Mouse (Mus musculus) bone marrow, adult 2 months (tissue): ENCODE data around the gene Cytip. TPM values are rescaled to one million over a fixed set of nuclear protein-coding genes. Genes with fewer than 3 reads are reported as not detected.

Source experiments
- H3K27ac ChIP-seq: fragments of 200-500 bp; 2 replicates; pipeline ENCODE4 v1.5.1; 2012; ENCODE audit warnings: low read depth, mild to moderate bottlenecking, control low read depth, inconsistent platforms, low read length; ENCODE audit not compliant: control insufficient read depth, poor library complexity, insufficient read depth
- H3K4me1 ChIP-seq: fragments of 200-500 bp; 2 replicates; pipeline ENCODE4 v1.6.1; 2011; ENCODE audit warnings: low read length; ENCODE audit not compliant: control insufficient read depth, insufficient read depth
- H3K4me3 ChIP-seq: fragments of 200-500 bp; replicated peaks from 2 replicates; pipeline ENCODE3; 2011; ENCODE audit warnings: mild to moderate bottlenecking, low read depth, low read length, control low read depth; ENCODE audit not compliant: control insufficient read depth
- CTCF ChIP-seq: fragments of 200-500 bp; IDR thresholded peaks from 2 replicates; pipeline ENCODE4 v1.5.1; 2011; ENCODE audit warnings: low read length, control low read depth; ENCODE audit not compliant: control insufficient read depth, insufficient read depth
- POLR2A ChIP-seq: fragments of 200-500 bp; IDR thresholded peaks from 2 replicates; pipeline ENCODE4 v1.6.1; 2011; ENCODE audit warnings: low read depth, mild to moderate bottlenecking, control low read depth, low read length, borderline replicate concordance; ENCODE audit not compliant: control insufficient read depth
- WGBS: fragments of 180-500 bp; shearing (Covaris S2); methylation state at CpG from one replicate; pipeline ENCODE4 v1.1.7; 2018; 5-methylcytosine and 5-hydroxymethylcytosine counted together
- polyA plus RNA-seq: library from polyadenylated mRNA; stranded (reverse); fragments of >200 nt; gene quantifications from 2 replicates; pipeline ENCODE4 v1.2.4, GENCODE M21; 2011; ENCODE audit warnings: low replicate concordance; ENCODE audit not compliant: missing spikeins, insufficient read depth, insufficient read length

Cytip gene
- polyA plus RNA-seq, 1 experiment: 17.4 TPM

DNA sequence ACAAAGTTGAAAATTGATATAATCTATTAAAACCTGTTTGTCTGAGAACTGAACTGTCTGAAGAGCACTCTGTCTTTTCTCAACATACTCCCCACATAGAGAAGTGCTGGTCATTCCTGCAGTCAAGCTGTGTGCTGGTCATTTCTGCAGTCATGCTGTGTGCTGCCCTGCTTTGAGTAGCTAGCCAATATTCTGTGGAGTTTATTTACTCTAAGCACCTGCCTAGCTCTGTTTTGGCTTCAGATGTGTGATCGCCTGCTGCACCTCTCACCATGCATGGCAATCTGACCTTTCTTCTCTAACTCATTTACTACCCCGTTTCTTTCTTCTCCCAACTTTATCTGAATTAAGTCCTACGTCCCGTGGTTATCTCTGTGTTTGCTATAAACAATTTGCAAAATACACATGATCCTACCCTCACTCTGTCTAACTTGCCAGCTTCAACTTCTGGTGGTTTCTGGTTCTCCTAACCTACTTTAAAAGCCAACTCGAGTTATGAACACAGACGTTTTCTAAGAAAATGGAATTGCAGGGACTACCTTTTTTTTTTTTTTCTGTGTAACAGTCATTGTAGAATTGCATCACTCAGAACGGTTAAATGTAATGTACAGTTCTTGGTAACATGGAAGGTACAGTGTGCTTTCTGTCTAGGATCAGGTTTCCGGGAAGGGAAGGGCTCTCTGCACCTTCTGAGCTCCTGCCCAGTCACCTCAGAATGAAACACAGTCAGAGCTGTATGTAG is 7.9 kb downstream of the Cytip start:
- Histone ChIP-seq H3K4me3 (no peak overlapping the region), H3K27ac (no peak overlapping the region), H3K4me1 (peaks cover 3% of the 10 kb centered on the region)
- TF ChIP-seq CTCF (no peak), POLR2A (no peak)
- WGBS: 46% methylated on average over 8 of the region's 8 CpGs

DNA sequence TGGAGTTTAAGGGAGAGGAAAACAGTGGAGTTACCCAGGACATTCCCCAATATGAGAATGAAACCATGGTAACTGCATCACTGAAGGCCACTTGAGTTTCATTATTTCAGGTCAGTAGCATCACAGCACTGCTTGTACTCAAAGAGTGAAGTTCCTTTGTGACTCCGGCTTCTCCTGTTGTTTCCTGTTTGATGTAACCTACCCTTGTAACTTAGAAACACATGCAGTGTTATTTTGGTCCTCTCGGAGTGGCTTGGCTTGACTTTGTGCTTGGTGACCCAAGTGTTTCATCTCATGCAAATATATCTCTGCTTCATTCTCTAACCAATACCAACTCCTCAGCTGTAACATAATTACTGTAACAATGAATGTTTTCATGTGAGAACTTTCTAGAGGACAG is 11.1 kb downstream of the Cytip start:
- Histone ChIP-seq H3K27ac (no peak overlapping the region), H3K4me3 (no peak overlapping the region), H3K4me1 (peaks cover 3% of the 10 kb centered on the region)
- TF ChIP-seq POLR2A (no peak), CTCF (no peak)
- 26% methylated on average over 2 of the region's 2 CpGs for WGBS

DNA sequence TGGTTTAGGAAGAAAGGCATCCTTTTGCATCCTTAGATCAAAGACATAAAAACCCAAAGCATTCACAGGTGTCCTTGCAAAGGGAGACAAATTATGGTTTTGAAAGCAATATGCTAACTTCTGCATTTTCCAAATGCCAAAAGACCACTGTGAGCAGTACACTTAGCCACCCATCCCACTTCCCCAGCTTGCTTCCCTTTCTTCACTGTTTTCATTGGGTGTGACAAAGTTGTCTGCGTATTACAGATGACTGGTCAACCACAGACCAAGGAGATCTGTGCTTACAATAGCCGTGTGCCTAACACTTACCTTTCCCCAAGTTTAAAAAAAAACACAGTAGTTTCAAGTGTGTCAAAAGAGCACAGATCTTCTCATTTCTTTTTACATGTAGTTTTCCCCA is 11.7 kb downstream of the Cytip start:
- Histone ChIP-seq H3K4me1 (peaks cover 3% of the 10 kb centered on the region), H3K27ac (no peak overlapping the region), H3K4me3 (no peak overlapping the region)
- no peak for TF ChIP-seq POLR2A
- no peak for TF ChIP-seq CTCF
- WGBS: 3% methylated on average over 2 of the region's 2 CpGs

DNA sequence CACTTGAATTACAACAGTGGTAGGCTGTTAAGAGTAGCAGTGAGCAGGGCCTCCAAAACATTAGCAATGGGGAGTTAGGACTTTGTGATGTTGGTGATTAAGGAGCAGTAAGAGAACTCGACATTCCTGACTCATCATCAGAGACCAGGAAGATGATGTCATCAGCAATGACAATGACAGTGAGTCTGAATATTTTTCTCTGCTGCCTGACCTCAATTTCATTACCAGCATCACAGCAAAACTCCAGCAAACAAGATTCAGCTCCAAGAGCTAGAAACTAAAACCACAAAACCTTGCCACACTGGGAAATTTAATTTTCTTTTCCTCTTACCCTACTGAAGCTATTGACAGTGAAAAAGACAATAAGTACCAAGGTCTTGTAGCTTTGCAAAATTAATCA is 14.6 kb downstream of the Cytip start:
- no peak overlapping the region for H3K4me3 ChIP-seq
- WGBS: 20% methylated on average over 1 of the region's 1 CpGs
- no peaks in the 10 kb centered on the region; the same call in 1 of the 2 replicates for H3K4me1 ChIP-seq
- H3K27ac ChIP-seq: no peak overlapping the region
- TF ChIP-seq POLR2A: no peak
- no peak for TF ChIP-seq CTCF

DNA sequence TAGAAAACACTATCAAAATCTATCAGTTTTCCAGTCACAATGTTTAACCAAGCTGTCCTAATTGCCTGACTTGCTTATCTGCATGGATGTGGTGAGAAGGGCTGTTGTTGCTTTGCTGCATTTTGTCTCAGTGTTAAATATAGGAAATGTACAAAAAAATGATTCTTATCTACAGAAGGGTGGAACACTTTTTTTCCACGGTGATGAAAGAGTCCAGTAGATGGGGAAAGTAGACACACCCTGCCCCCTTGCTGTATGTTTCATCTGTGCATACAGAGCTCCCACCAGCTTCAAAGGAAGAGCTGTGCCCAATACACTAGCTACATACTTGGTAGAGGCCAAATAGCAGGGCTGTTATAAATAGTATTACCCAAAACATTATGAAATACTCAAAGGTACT is 16.3 kb downstream of the Cytip start:
- H3K4me3 ChIP-seq: no peak overlapping the region
- 3% methylated on average over 1 of the region's 1 CpGs for WGBS
- TF ChIP-seq CTCF (no peak), POLR2A (no peak)
- H3K4me1 ChIP-seq: no peaks in the 10 kb centered on the region; the same call in 1 of the 2 replicates
- H3K27ac ChIP-seq: no peak overlapping the region

DNA sequence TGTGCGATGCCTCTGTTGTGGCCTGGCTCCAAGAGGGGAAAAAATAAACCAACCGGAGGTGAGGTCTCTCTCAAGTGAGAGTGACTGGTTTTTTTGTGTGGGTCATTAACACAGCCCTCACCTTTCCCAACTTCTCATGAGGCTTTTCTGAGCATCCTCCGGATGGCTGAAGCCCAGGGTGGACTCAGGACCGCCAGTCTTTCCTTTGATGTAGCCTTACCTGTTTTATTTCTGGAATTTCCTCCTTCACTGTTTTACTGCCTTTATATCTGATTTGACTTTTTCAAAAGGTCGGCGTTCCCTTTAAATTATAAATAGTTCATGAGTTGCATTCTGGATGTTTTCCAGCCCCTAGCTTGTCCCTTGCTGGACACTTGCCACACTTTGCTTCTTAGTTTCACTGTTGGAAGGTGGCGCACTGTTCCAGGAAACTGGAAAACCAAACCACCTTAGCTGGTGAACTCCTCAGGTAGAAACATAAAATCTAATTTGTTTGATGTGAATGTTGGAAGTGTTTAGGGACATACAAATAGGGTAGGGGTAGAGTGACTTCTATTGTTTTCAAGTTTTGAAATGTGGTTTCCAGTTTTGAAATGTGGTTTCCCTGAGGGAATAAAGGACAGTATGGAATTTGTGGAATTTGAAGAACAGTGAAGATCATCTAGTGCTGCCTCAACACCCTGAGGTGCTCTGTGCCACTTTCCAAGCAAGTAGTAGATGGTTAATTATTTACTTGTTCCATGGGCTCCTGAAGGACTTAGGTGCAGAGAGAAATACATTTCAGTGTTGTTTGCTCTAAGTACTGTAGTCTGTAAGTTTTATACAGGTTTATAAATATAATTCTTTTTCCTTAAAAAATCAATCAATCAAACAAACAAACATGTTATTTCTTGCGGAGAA is 19.7 kb downstream of the Cytip start:
- WGBS: 76% methylated on average over 8 of the region's 8 CpGs
- TF ChIP-seq POLR2A (no peak), CTCF (no peak)
- no peaks in the 10 kb centered on the region; the same call in 1 of the 2 replicates for H3K4me1 ChIP-seq
- H3K4me3 ChIP-seq: no peak overlapping the region
- no peak overlapping the region for H3K27ac ChIP-seq

DNA sequence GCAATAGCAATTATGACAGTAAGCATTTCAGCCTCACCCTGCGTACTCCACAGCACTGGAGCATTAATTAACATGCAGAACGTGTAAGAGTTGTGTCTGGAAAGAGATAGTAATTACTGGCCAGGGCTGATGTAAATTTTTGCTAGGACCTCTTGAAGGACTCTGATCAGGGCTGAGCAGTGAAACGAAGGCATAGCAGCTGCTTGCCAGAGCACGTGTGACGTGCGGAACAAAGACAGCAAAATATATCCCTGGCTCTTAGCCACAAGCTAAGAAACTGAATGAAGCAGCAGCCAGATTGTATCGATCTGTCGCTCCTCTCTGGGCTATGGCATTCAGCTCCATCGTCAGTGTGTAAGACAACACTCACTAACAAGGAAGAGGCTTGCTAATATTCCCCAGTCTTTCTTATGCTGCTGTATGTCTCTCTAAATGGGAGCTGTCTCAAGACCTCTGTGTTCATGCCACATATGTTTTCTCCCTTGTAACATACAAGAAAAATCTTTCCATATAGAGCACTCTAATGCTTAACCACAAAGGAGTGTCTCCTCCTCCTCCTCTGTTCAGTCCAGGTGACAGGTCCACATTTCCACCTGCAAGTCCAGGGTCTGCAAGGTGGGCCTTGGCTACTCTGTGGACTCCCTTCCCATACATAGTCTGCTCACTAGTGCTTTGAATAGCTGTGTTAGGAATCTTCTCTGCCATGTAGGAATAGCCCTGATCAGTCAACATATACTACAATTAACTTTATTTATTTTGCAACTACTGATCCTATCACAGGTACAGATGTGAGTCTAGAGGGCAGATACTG is 20.7 kb downstream of the Cytip start:
- H3K27ac ChIP-seq: no peak overlapping the region
- no peak for TF ChIP-seq CTCF
- no peak for TF ChIP-seq POLR2A
- 87% methylated on average over 9 of the region's 9 CpGs for WGBS
- H3K4me3 ChIP-seq: no peak overlapping the region
- no peaks in the 10 kb centered on the region; the same call in 1 of the 2 replicates for H3K4me1 ChIP-seq
